Mouse (Mus musculus) cerebellum, postnatal 4 days (tissue): ENCODE measurements around the gene 1700019N19Rik.

Experiments used
- DNase-seq, 2 experiments: peaks; one replicate each; pipeline ENCODE4 v3.0.0; 2022; ENCODE audit warnings: low spot score in 2 of 2, mixed read lengths in 1 of 2

1700019N19Rik gene

GRCm38 (mm10) chr19:58794284-58794683, at the start of gene 1700019N19Rik:
Gene 1700019N19Rik (minus strand): TSS chr19:58794461.
- DNase-seq: no peak

GRCm38 (mm10) chr19:58843606-58844005, 49.3 kb upstream of the 1700019N19Rik start:
- DNase-seq: no peak

- no peak for DNase-seq
Measured at GRCm38 (mm10) chr19:58840721-58841271, 46.5 kb upstream of the 1700019N19Rik start.

GRCm38 (mm10) chr19:58839806-58840205, 45.5 kb upstream of the 1700019N19Rik start:
- DNase-seq: no peak

GRCm38 (mm10) chr19:58839345-58839744, 45.1 kb upstream of the 1700019N19Rik start:
- no peak for DNase-seq

GRCm38 (mm10) chr19:58838706-58839105, 44.4 kb upstream of the 1700019N19Rik start:
- no peak for DNase-seq

- DNase-seq: no peak
Measured at GRCm38 (mm10) chr19:58833639-58834180, 39.4 kb upstream of the 1700019N19Rik start.

GRCm38 (mm10) chr19:58832988-58833387, 38.7 kb upstream of the 1700019N19Rik start:
- no peak for DNase-seq

GRCm38 (mm10) chr19:58831280-58831922, 37.1 kb upstream of the 1700019N19Rik start:
- peak in 1 of 2 experiments; percentile 71 for DNase-seq

- no peak for DNase-seq
Measured at GRCm38 (mm10) chr19:58830182-58830581, 35.9 kb upstream of the 1700019N19Rik start.

- DNase-seq: peak in 1 of 2 experiments; percentile 81
Measured at GRCm38 (mm10) chr19:58829575-58829974, 35.3 kb upstream of the 1700019N19Rik start.

GRCm38 (mm10) chr19:58827656-58828055, 33.4 kb upstream of the 1700019N19Rik start:
- DNase-seq: no peak

GRCm38 (mm10) chr19:58824316-58824715, 30.1 kb upstream of the 1700019N19Rik start:
- DNase-seq: no peak

GRCm38 (mm10) chr19:58823301-58823700, 29.0 kb upstream of the 1700019N19Rik start:
- no peak for DNase-seq

- peak in 1 of 2 experiments; percentile 59 for DNase-seq
Measured at GRCm38 (mm10) chr19:58822454-58823200, 28.4 kb upstream of the 1700019N19Rik start.

GRCm38 (mm10) chr19:58818571-58819415, 24.5 kb upstream of the 1700019N19Rik start:
- DNase-seq: no peak

- DNase-seq: no peak
Measured at GRCm38 (mm10) chr19:58817398-58817797, 23.1 kb upstream of the 1700019N19Rik start.

- no peak for DNase-seq
Measured at GRCm38 (mm10) chr19:58816453-58817041, 22.3 kb upstream of the 1700019N19Rik start.

- DNase-seq: no peak
Measured at GRCm38 (mm10) chr19:58815179-58815922, 21.1 kb upstream of the 1700019N19Rik start.

- DNase-seq: no peak
Measured at GRCm38 (mm10) chr19:58810536-58810935, 16.3 kb upstream of the 1700019N19Rik start.
